Comparison of ENCODE assay signal across 9 mouse cellular contexts in genomic region chr14:12624256-12625130, GRCm38 (mm10).
A peak's percentile ranks its signal among the peaks of the same experiment; 100 is the strongest.
DNase-seq lines count a peak whose midpoint lies in the region; ATAC-seq and TF ChIP-seq lines count a peak whose summit lies in the region.
"Had no signal": no experiment of that assay in that cellular context is flagged by ENCODE, and none has a peak within 500 bp of the region (broad histone marks: within the 10 kb centered on the region; RNA-seq: fewer than 3 reads in every experiment).

No protein-coding gene starts in this region.

- ATAC-seq in heart, postnatal 0 days (ENCODE audit: insufficient read depth, low read depth) = no peak
- ATAC-seq in heart, embryonic 11.5 days (replicated peaks; ENCODE audit: insufficient number of reproducible peaks, low FRiP score, low TSS enrichment) = no peak
- ATAC-seq in midbrain, embryonic 13.5 days = peak; percentile 79
- no peak for ATAC-seq in inflammation-experienced regulatory T-cells, adult 6 months

- TF ChIP-seq EP300 in heart, postnatal 0 days (IDR thresholded peaks at IDR 0.05; ENCODE audit: low read depth) = no peak

- H3K4me3 ChIP-seq in heart, postnatal 0 days (ENCODE audit: low read depth, low read length) = no peak overlapping the region
- H3K4me3 ChIP-seq in heart, embryonic 11.5 days (ENCODE audit: low read depth, low read length) = no peak overlapping the region
- no peak overlapping the region for H3K4me3 ChIP-seq in E14TG2a.4 (replicated peaks; ENCODE audit: low read length)
- H3K4me3 ChIP-seq in midbrain, embryonic 13.5 days (replicated peaks) = no peak overlapping the region
- H3K4me3 ChIP-seq: limb, embryonic 13.5 days had no signal

- TF ChIP-seq CTCF in heart, postnatal 0 days (IDR thresholded peaks at IDR 0.05; ENCODE audit: low read depth) = peak; percentile 47
- TF ChIP-seq CTCF in E14TG2a.4 (conservative IDR thresholded peaks at IDR 0.05; ENCODE audit: low read length) = peak; percentile 21

- WGBS in heart, postnatal 0 days = 71% methylated on average over 11 of the region's 11 CpGs
- 70% methylated on average over 11 of the region's 11 CpGs for WGBS in heart, embryonic 11.5 days (ENCODE audit: insufficient replicate concordance)
- WGBS in midbrain, embryonic 13.5 days = 71% methylated on average over 11 of the region's 11 CpGs

- no peaks in the 10 kb centered on the region for H3K9me3 ChIP-seq in heart, postnatal 0 days (replicated peaks; ENCODE audit: control insufficient read depth, low read length)
- no peaks in the 10 kb centered on the region for H3K9me3 ChIP-seq in heart, embryonic 11.5 days (replicated peaks; ENCODE audit: control insufficient read depth, low read length)
- H3K9me3 ChIP-seq in E14TG2a.4 (ENCODE audit: low read length) = peaks cover 12% of the 10 kb centered on the region; the same call in 1 of the 2 replicates
- H3K9me3 ChIP-seq in midbrain, embryonic 13.5 days = no peaks in the 10 kb centered on the region
- H3K9me3 ChIP-seq: limb, embryonic 13.5 days had no signal

- H3K27ac ChIP-seq in heart, postnatal 0 days (ENCODE audit: low read depth) = no peak overlapping the region
- no peak overlapping the region for H3K27ac ChIP-seq in heart, embryonic 11.5 days (ENCODE audit: low read depth, low read length)
- H3K27ac ChIP-seq in midbrain, embryonic 13.5 days = 0 out of 2 replicates have a peak overlapping the region, but pooled peaks have one; percentile 11
- H3K27ac ChIP-seq: limb, embryonic 13.5 days had no signal

- H3K4me1 ChIP-seq in heart, postnatal 0 days (ENCODE audit: control insufficient read depth, insufficient read depth) = no peaks in the 10 kb centered on the region
- 0 out of 2 replicates have a peak, but pooled peaks cover 4% of the 10 kb centered on the region for H3K4me1 ChIP-seq in heart, embryonic 11.5 days (ENCODE audit: control insufficient read depth, insufficient read depth, low read length)
- H3K4me1 ChIP-seq in E14TG2a.4 (replicated peaks; ENCODE audit: low read depth, low read length) = no peaks in the 10 kb centered on the region
- peaks cover 7% of the 10 kb centered on the region for H3K4me1 ChIP-seq in midbrain, embryonic 13.5 days (replicated peaks)
- H3K4me1 ChIP-seq: limb, embryonic 13.5 days had no signal

- H3K4me2 ChIP-seq in heart, postnatal 0 days (ENCODE audit: low read depth, low read length) = no peak overlapping the region
- H3K4me2 ChIP-seq in heart, embryonic 11.5 days = no peak overlapping the region
- no peak overlapping the region for H3K4me2 ChIP-seq in midbrain, embryonic 13.5 days (replicated peaks)
- H3K4me2 ChIP-seq: limb, embryonic 13.5 days had no signal

- H3K36me3 ChIP-seq in heart, postnatal 0 days (replicated peaks; ENCODE audit: control insufficient read depth, insufficient read depth, low read length) = no peaks in the 10 kb centered on the region
- no peaks in the 10 kb centered on the region for H3K36me3 ChIP-seq in heart, embryonic 11.5 days (ENCODE audit: control insufficient read depth, insufficient read depth, low read length)
- no peaks in the 10 kb centered on the region for H3K36me3 ChIP-seq in E14TG2a.4 (ENCODE audit: insufficient read depth, low read length)
- no peaks in the 10 kb centered on the region for H3K36me3 ChIP-seq in midbrain, embryonic 13.5 days
- H3K36me3 ChIP-seq: limb, embryonic 13.5 days had no signal

- no peak for DNase-seq in heart, postnatal 0 days (ENCODE audit: low spot score)
- peak; percentile 41 for DNase-seq in cerebellum, adult 8-10 months
- DNase-seq in frontal cortex, postnatal 36 days (ENCODE audit: low spot score in 2 of 2) = peak; percentile 16 to 38
- DNase-seq in urinary bladder, postnatal 25 days (ENCODE audit: low spot score) = no peak

- no peak overlapping the region for H3K9ac ChIP-seq in heart, postnatal 0 days (replicated peaks; ENCODE audit: low read depth, low read length)
- no peak overlapping the region for H3K9ac ChIP-seq in heart, embryonic 11.5 days (ENCODE audit: low read depth, low read length)
- H3K9ac ChIP-seq in midbrain, embryonic 13.5 days (replicated peaks) = no peak overlapping the region
- H3K9ac ChIP-seq: limb, embryonic 13.5 days had no signal

- H3K27me3 ChIP-seq in heart, postnatal 0 days (ENCODE audit: control insufficient read depth, insufficient read depth, low read length) = no peaks in the 10 kb centered on the region
- no peaks in the 10 kb centered on the region for H3K27me3 ChIP-seq in heart, embryonic 11.5 days (ENCODE audit: control insufficient read depth, insufficient read depth, low read length)
- H3K27me3 ChIP-seq in E14TG2a.4 (ENCODE audit: insufficient read depth, low read length) = no peaks in the 10 kb centered on the region
- H3K27me3 ChIP-seq in midbrain, embryonic 13.5 days = no peaks in the 10 kb centered on the region
- H3K27me3 ChIP-seq: limb, embryonic 13.5 days had no signal

Comparison
In these comparisons a context has a peak if more than half of its experiments do, and no peak if none do; other contexts are left out.
1. DNase-seq: peak in cerebellum, adult 8-10 months (single experiment) and frontal cortex, postnatal 36 days (2 of 2); none in heart, postnatal 0 days (single experiment) and urinary bladder, postnatal 25 days (single experiment).